Mouse (Mus musculus) Muller cell, postnatal 12 days (primary cell): Measurements from ENCODE around the gene Urb1.

Source experiments
- DNase-seq: peaks from one replicate; pipeline ENCODE4 v3.0.0-alpha.2; 2015; ENCODE audit errors: inconsistent ontology term

Urb1 gene

GRCm38 (mm10) chr16:90809975-90810715 is at the start of gene Urb1:
Gene Urb1 (minus strand): TSS chr16:90810413.
- DNase-seq = peak; percentile 99

GRCm38 (mm10) chr16:90858206-90858605 is 48.0 kb upstream of the Urb1 start:
- no peak for DNase-seq

GRCm38 (mm10) chr16:90856552-90857200 is 46.5 kb upstream of the Urb1 start:
- peak; percentile 58 for DNase-seq

- no peak for DNase-seq
These were observed 41.6 kb upstream of the Urb1 start for GRCm38 (mm10) chr16:90851621-90852334.

- no peak for DNase-seq
These were observed 40.7 kb upstream of the Urb1 start for GRCm38 (mm10) chr16:90850881-90851280.

- DNase-seq = peak; percentile 66
These were observed 39.0 kb upstream of the Urb1 start for GRCm38 (mm10) chr16:90849262-90849661.

GRCm38 (mm10) chr16:90848697-90849096 is 38.5 kb upstream of the Urb1 start:
- peak; percentile 52 for DNase-seq

- DNase-seq = peak; percentile 60
These were observed 35.4 kb upstream of the Urb1 start for GRCm38 (mm10) chr16:90845591-90845990.

GRCm38 (mm10) chr16:90845038-90845437 is 34.8 kb upstream of the Urb1 start:
- peak; percentile 99 for DNase-seq

- DNase-seq = peak; percentile 78
These were observed 32.0 kb upstream of the Urb1 start for GRCm38 (mm10) chr16:90842164-90842563.

- no peak for DNase-seq
These were observed 27.2 kb upstream of the Urb1 start for GRCm38 (mm10) chr16:90837431-90837830.

- no peak for DNase-seq
These were observed 23.0 kb upstream of the Urb1 start for GRCm38 (mm10) chr16:90833041-90833791.

- no peak for DNase-seq
These were observed 22.3 kb upstream of the Urb1 start for GRCm38 (mm10) chr16:90832495-90832894.

- DNase-seq = peak; percentile 37
These were observed 21.5 kb upstream of the Urb1 start for GRCm38 (mm10) chr16:90831676-90832075.

- DNase-seq = peak; percentile 89
These were observed 20.6 kb upstream of the Urb1 start for GRCm38 (mm10) chr16:90830686-90831439.

- peak; percentile 94 for DNase-seq
These were observed 19.9 kb upstream of the Urb1 start for GRCm38 (mm10) chr16:90829894-90830685.

GRCm38 (mm10) chr16:90829136-90829535 is 18.9 kb upstream of the Urb1 start:
- no peak for DNase-seq

- no peak for DNase-seq
These were observed 17.3 kb upstream of the Urb1 start for GRCm38 (mm10) chr16:90827498-90827897.

GRCm38 (mm10) chr16:90826457-90826856 is 16.2 kb upstream of the Urb1 start, which contains the start of gene Eva1c:
Gene Eva1c (plus strand): TSS chr16:90826719.
- DNase-seq = no peak

GRCm38 (mm10) chr16:90826041-90826440 is 15.8 kb upstream of the Urb1 start:
- DNase-seq = no peak
